8 mouse cellular contexts compared by ENCODE assay signal in genomic region chr9:13195762-13196161, GRCm38 (mm10). TPM values are rescaled to one million over a fixed set of nuclear protein-coding genes. Genes with fewer than 3 reads are reported as not detected.
DNase-seq lines count a peak whose midpoint lies in the region; ATAC-seq lines count a peak whose summit lies in the region.

No protein-coding gene starts in this region.

- H3K4me3 ChIP-seq in liver, embryonic 11.5 days (ENCODE audit: low read depth, low read length): no peak overlapping the region
- no peak overlapping the region for H3K4me3 ChIP-seq in embryonic facial prominence, embryonic 14.5 days (ENCODE audit: low read depth, low read length)

- no peaks in the 10 kb centered on the region for H3K27me3 ChIP-seq in liver, embryonic 11.5 days (replicated peaks; ENCODE audit: control insufficient read depth, insufficient read depth, low read length)
- H3K27me3 ChIP-seq in embryonic facial prominence, embryonic 14.5 days (replicated peaks; ENCODE audit: control insufficient read depth, insufficient read depth, low read length): no peaks in the 10 kb centered on the region

- no peaks in the 10 kb centered on the region for H3K9me3 ChIP-seq in liver, embryonic 11.5 days (ENCODE audit: control insufficient read depth, low read length)
- H3K9me3 ChIP-seq in embryonic facial prominence, embryonic 14.5 days (ENCODE audit: control insufficient read depth, low read length): no peaks in the 10 kb centered on the region

- peak; percentile 19 for DNase-seq in liver
- DNase-seq in liver, embryonic 11.5 days (ENCODE audit: low spot score): no peak
- DNase-seq in WW6 (ENCODE audit: low read depth, low spot score): peak; percentile 39
- peak; percentile 48 for DNase-seq in embryonic facial prominence, embryonic 14.5 days (ENCODE audit: low spot score)
- DNase-seq in kidney, postnatal 10 days: peak; percentile 31
- DNase-seq in thymus, postnatal 0 days (ENCODE audit: low spot score): peak; percentile 54
- DNase-seq in urinary bladder, postnatal 4 days (ENCODE audit: low spot score in 2 of 2): no peak

- 9% methylated on average over 7 of the region's 7 CpGs for WGBS in liver, embryonic 11.5 days
- WGBS in embryonic facial prominence, embryonic 14.5 days: 11% methylated on average over 7 of the region's 7 CpGs

- no peak overlapping the region for H3K27ac ChIP-seq in liver, embryonic 11.5 days (ENCODE audit: low read depth, low read length)
- no peak overlapping the region for H3K27ac ChIP-seq in embryonic facial prominence, embryonic 14.5 days (replicated peaks; ENCODE audit: low read depth, low read length)

- no peak for ATAC-seq in liver, embryonic 11.5 days (replicated peaks; ENCODE audit: low FRiP score)
- ATAC-seq in embryonic facial prominence, embryonic 14.5 days (ENCODE audit: low read depth): no peak
- peak; percentile 88 for ATAC-seq in megakaryocyte-erythroid progenitor cell, adult 5-6 weeks (replicated peaks; ENCODE audit: low FRiP score, low TSS enrichment, poor library complexity, severe bottlenecking)

- no peaks in the 10 kb centered on the region for H3K4me1 ChIP-seq in liver, embryonic 11.5 days (replicated peaks; ENCODE audit: control insufficient read depth, insufficient read depth, low read length)
- H3K4me1 ChIP-seq in embryonic facial prominence, embryonic 14.5 days (ENCODE audit: control insufficient read depth, insufficient read depth, low read length): no peaks in the 10 kb centered on the region

- no peak overlapping the region for H3K4me2 ChIP-seq in liver, embryonic 11.5 days
- no peak overlapping the region for H3K4me2 ChIP-seq in embryonic facial prominence, embryonic 14.5 days (ENCODE audit: low read depth, low read length)

- H3K36me3 ChIP-seq in liver, embryonic 11.5 days (ENCODE audit: control insufficient read depth, insufficient read depth, low read length): no peaks in the 10 kb centered on the region
- no peaks in the 10 kb centered on the region for H3K36me3 ChIP-seq in embryonic facial prominence, embryonic 14.5 days (ENCODE audit: control insufficient read depth, insufficient read depth, low read length)

- no peak overlapping the region for H3K9ac ChIP-seq in liver, embryonic 11.5 days (ENCODE audit: low read depth, low read length)
- no peak overlapping the region for H3K9ac ChIP-seq in embryonic facial prominence, embryonic 14.5 days (ENCODE audit: low read depth, low read length)

RNA-seq across cellular contexts. Expression of gene Jrkl, which starts 49.9 kb away (rescaled TPM):
- 3.0 and 3.3 TPM in 2 replicates for polyA plus RNA-seq in liver, embryonic 11.5 days (2014; fragmentation: Nextera tagmentation; extraction: Ambion mirVana)
- 9.1 and 9.6 TPM in 2 replicates for polyA plus RNA-seq in embryonic facial prominence, embryonic 14.5 days (2014; fragmentation: Nextera tagmentation; extraction: Ambion mirVana)
- total RNA-seq in megakaryocyte-erythroid progenitor cell, adult 5-6 weeks (2014; fragmentation: Nextera tagmentation): 2.1 and 4.4 TPM in 2 replicates
- 3.1 and 9.8 TPM in 2 replicates for total RNA-seq in megakaryocyte-erythroid progenitor cell, adult 5-6 weeks (2017)
- polyA plus RNA-seq in thymus, postnatal 0 days (2015; fragmentation: Nextera tagmentation; extraction: Ambion mirVana): 7.8 and 9.4 TPM in 2 replicates

RNA-seq across cellular contexts. Expression of gene Ccdc82, which starts 51.0 kb away (rescaled TPM):
- 15.1 and 15.5 TPM in 2 replicates for polyA plus RNA-seq in liver, embryonic 11.5 days (2014; fragmentation: Nextera tagmentation; extraction: Ambion mirVana)
- polyA plus RNA-seq in embryonic facial prominence, embryonic 14.5 days (2014; fragmentation: Nextera tagmentation; extraction: Ambion mirVana): 7.7 and 10.5 TPM in 2 replicates
- total RNA-seq in megakaryocyte-erythroid progenitor cell, adult 5-6 weeks (2014; fragmentation: Nextera tagmentation): 31.2 and 36.8 TPM in 2 replicates
- 37.6 and 44.8 TPM in 2 replicates for total RNA-seq in megakaryocyte-erythroid progenitor cell, adult 5-6 weeks (2017)
- polyA plus RNA-seq in thymus, postnatal 0 days (2015; fragmentation: Nextera tagmentation; extraction: Ambion mirVana): 12.7 and 13.4 TPM in 2 replicates

Comparison
In these comparisons a context has a peak if more than half of its experiments do, and no peak if none do; other contexts are left out.
1. DNase-seq: peak in liver (single experiment), WW6 (single experiment), embryonic facial prominence, embryonic 14.5 days (single experiment), kidney, postnatal 10 days (single experiment) and thymus, postnatal 0 days (single experiment); none in liver, embryonic 11.5 days (single experiment) and urinary bladder, postnatal 4 days (0 of 2).